Mouse (Mus musculus) limb, embryonic 11.5 days (tissue): ENCODE measurements around the gene Gm28308. TPM values are rescaled to one million over a fixed set of nuclear protein-coding genes. Genes with fewer than 3 reads are reported as not detected.

Experiments
- ATAC-seq: fragments of 200-750 bp; cut with Nextera tagmentation; 2 replicates; pipeline ENCODE4 v1.8.0; 2017; ENCODE audit warnings: low read depth; ENCODE audit not compliant: insufficient number of reproducible peaks, low FRiP score, low TSS enrichment
- DNase-seq: peaks from one replicate; pipeline ENCODE4 v3.0.0-alpha.2; 2015; ENCODE audit warnings: low spot score
- H3K27ac ChIP-seq: fragments of 300-500 bp; sonication (generic); replicated peaks from 2 replicates; pipeline ENCODE4 v1.5.1; 2014; ENCODE audit warnings: low read depth, mild to moderate bottlenecking, low read length
- H3K27me3 ChIP-seq: fragments of 300-500 bp; sonication (generic); 2 replicates; pipeline ENCODE4 v1.6.1; 2014; ENCODE audit warnings: mild to moderate bottlenecking, low read length, mixed read lengths; ENCODE audit not compliant: control insufficient read depth, insufficient read depth
- H3K36me3 ChIP-seq: fragments of 300-500 bp; sonication (generic); 2 replicates; pipeline ENCODE4 v1.6.1; 2014; ENCODE audit warnings: mild to moderate bottlenecking, low read length, moderate library complexity, mixed read lengths; ENCODE audit not compliant: control insufficient read depth, insufficient read depth
- H3K4me1 ChIP-seq: fragments of 300-500 bp; sonication (generic); 2 replicates; pipeline ENCODE4 v1.6.1; 2014; ENCODE audit warnings: low read length, mixed read lengths; ENCODE audit not compliant: control insufficient read depth, insufficient read depth
- H3K4me2 ChIP-seq: fragments of 300-500 bp; sonication (generic); 2 replicates; pipeline ENCODE4 v1.6.1; 2014; ENCODE audit warnings: low read depth, mild to moderate bottlenecking, moderate library complexity; ENCODE audit not compliant: severe bottlenecking
- H3K4me3 ChIP-seq: fragments of 300-500 bp; sonication (generic); 2 replicates; pipeline ENCODE4 v1.5.1; 2014; ENCODE audit warnings: low read depth, low read length
- H3K9ac ChIP-seq: fragments of 300-500 bp; sonication (generic); 2 replicates; pipeline ENCODE4 v1.6.1; 2014; ENCODE audit warnings: mild to moderate bottlenecking, low read length
- H3K9me3 ChIP-seq: fragments of 300-500 bp; sonication (generic); 2 replicates; pipeline ENCODE4 v1.6.1; 2016; ENCODE audit warnings: low read length; ENCODE audit not compliant: control insufficient read depth
- WGBS: fragments of 180-500 bp; shearing (Covaris S2); extraction: QIAGEN DNeasy Blood & Tissue Kit; methylation state at CpG from one replicate; pipeline ENCODE4 v1.1.7; 2014; 5-methylcytosine and 5-hydroxymethylcytosine counted together
- polyA plus RNA-seq: library from polyadenylated mRNA; unstranded; fragments of >200 nt; fragmentation: Nextera tagmentation; extraction: Ambion mirVana; gene quantifications from 2 replicates; pipeline ENCODE4 v1.2.1, GENCODE M21; 2014

Gm28308 gene
- polyA plus RNA-seq, 1 experiment from 2014 or later, result 1.3 TPM

- Histone ChIP-seq H3K4me2 (0 out of 2 replicates have a peak overlapping the region, but pooled peaks have one; percentile 4), H3K9ac (0 out of 2 replicates have a peak overlapping the region, but pooled peaks have one; percentile 7), H3K27ac (no peak overlapping the region), H3K27me3 (peaks cover 34% of the 10 kb centered on the region), H3K4me3 (no peak overlapping the region), H3K4me1 (peaks cover 68% of the 10 kb centered on the region), H3K36me3 (peaks cover 2% of the 10 kb centered on the region; the same call in 1 of the 2 replicates), H3K9me3 (no peaks in the 10 kb centered on the region)
- WGBS, result 10% methylated on average over 14 of the region's 14 CpGs
- ATAC-seq (no peak), DNase-seq (peak; percentile 41)
Measured at GRCm38 (mm10) chr6:52167736-52168161, 45.4 kb downstream of the Gm28308 start.

GRCm38 (mm10) chr6:52167176-52167575 lies 46.0 kb downstream of the Gm28308 start:
- H3K4me3 ChIP-seq, result no peak overlapping the region
- WGBS, result 46% methylated on average over 1 of the region's 1 CpGs
- H3K27ac ChIP-seq, result no peak overlapping the region
- ATAC-seq (no peak), DNase-seq (no peak)
- H3K9ac ChIP-seq, result peak overlapping the region; percentile 14; the same call in 1 of the 2 replicates
- no peak overlapping the region for H3K4me2 ChIP-seq
- H3K27me3 ChIP-seq, result peaks cover 34% of the 10 kb centered on the region
- peaks cover 2% of the 10 kb centered on the region; the same call in 1 of the 2 replicates for H3K36me3 ChIP-seq
- peaks cover 63% of the 10 kb centered on the region for H3K4me1 ChIP-seq
- H3K9me3 ChIP-seq, result no peaks in the 10 kb centered on the region

DNA sequence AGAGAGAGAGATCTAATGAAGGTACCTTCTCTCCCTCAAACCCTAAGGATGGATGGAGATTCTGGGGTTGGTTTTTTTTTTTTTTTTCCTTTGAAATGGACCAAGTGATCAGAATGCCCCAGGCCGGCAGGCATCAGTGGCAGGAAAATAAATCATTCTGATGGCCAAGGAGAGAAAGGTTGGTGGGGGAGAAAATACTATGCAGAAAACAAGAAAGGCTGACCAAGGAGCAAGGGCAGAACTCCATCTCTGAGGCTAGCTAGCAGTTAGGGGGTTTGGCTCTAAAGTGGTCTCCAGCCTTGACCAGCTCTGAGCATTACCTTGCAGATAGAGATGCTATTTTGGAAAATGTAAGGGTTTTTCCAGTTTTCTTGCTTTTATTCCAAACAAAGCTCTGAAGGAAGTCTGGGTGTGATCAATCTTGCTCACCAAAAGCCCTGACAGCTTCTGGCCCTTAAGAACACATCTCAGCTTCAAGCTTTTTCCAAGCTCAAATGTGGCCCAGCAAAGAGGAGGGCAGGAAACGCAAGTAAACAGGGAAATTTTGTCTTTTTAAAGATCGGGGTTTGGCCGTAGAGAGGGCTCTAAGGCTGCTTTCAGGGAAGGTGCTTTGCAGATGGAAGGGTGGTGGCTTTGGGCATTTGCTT lies 46.6 kb downstream of the Gm28308 start:
- peak; percentile 50 for DNase-seq
- no peaks in the 10 kb centered on the region for H3K9me3 ChIP-seq
- no peak for ATAC-seq
- no peak overlapping the region for H3K27ac ChIP-seq
- peaks cover 57% of the 10 kb centered on the region for H3K4me1 ChIP-seq
- peak overlapping the region; percentile 14; the same call in 1 of the 2 replicates for H3K9ac ChIP-seq
- H3K4me3 ChIP-seq, result no peak overlapping the region
- WGBS, result 1% methylated on average over 4 of the region's 4 CpGs
- H3K27me3 ChIP-seq, result peaks cover 29% of the 10 kb centered on the region
- peaks cover 2% of the 10 kb centered on the region; the same call in 1 of the 2 replicates for H3K36me3 ChIP-seq
- H3K4me2 ChIP-seq, result peak overlapping the region; percentile 7; the same call in 1 of the 2 replicates

GRCm38 (mm10) chr6:52165441-52166370 lies 47.4 kb downstream of the Gm28308 start:
- Histone ChIP-seq H3K27me3 (peaks cover 22% of the 10 kb centered on the region), H3K9ac (peak overlapping the region; percentile 49; the same call in 1 of the 2 replicates), H3K4me3 (0 out of 2 replicates have a peak overlapping the region, but pooled peaks have one; percentile 26), H3K4me2 (peak overlapping the region; percentile 69), H3K9me3 (no peaks in the 10 kb centered on the region), H3K27ac (no peak overlapping the region), H3K36me3 (peaks cover 2% of the 10 kb centered on the region; the same call in 1 of the 2 replicates), H3K4me1 (peaks cover 54% of the 10 kb centered on the region)
- DNase-seq (peak; percentile 69), ATAC-seq (no peak)
- WGBS, result 2% methylated on average over 28 of the region's 28 CpGs

DNA sequence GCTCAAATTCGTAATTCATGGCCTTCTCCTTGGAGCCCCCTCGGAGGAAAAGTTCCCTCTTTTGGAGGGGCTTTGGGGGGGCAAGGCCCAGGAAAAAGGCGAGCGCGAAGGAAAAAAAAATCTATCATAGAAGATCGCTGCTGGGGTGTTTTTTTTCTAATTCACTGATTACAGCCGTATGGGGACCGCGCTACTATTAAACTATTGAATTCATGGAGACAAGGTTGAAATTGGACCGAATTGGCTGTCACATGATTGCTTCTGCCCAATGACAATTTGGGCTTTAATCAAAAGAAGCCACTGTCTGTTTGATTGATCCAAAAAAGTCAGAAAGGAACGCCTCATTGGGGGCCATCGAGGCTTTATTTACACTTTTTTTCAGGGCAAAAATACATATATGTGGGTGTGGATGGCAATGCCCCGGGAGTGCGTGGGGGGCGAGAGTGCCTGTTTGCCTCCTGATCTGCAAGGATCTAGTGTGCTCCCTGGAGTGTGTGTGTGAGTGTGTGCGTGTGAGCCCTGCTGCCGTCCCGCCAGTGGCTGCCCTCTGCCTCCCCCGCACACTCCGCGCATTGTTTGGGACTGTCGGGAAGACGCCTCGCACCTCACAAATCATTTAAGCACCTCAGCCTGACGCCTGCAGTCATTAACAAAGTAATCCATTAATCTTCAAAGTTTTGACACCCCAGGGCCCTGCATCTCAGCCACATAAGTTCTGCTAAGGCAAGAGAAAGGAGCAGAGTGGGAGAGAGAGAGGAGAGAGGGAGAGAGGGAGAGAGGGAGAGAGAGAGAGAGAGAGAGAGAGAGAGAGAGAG lies 48.3 kb downstream of the Gm28308 start, which contains the start of gene Hoxa2:
Gene Hoxa2 (minus strand): TSS at position 206 of the 815 bp plus-strand sequence.
- Histone ChIP-seq H3K4me1 (peaks cover 54% of the 10 kb centered on the region), H3K27me3 (peaks cover 15% of the 10 kb centered on the region), H3K36me3 (no peaks in the 10 kb centered on the region), H3K9ac (peak within 1 kb of the TSS; percentile 63), H3K4me2 (peak within 1 kb of the TSS; percentile 69), H3K4me3 (peak within 1 kb of the TSS; percentile 26), H3K9me3 (no peaks in the 10 kb centered on the region), H3K27ac (no peak within 1 kb of the TSS)
- WGBS, result under 1% methylated on average over 25 of the region's 25 CpGs
- ATAC-seq (no peak), DNase-seq (peak; percentile 76)

DNA sequence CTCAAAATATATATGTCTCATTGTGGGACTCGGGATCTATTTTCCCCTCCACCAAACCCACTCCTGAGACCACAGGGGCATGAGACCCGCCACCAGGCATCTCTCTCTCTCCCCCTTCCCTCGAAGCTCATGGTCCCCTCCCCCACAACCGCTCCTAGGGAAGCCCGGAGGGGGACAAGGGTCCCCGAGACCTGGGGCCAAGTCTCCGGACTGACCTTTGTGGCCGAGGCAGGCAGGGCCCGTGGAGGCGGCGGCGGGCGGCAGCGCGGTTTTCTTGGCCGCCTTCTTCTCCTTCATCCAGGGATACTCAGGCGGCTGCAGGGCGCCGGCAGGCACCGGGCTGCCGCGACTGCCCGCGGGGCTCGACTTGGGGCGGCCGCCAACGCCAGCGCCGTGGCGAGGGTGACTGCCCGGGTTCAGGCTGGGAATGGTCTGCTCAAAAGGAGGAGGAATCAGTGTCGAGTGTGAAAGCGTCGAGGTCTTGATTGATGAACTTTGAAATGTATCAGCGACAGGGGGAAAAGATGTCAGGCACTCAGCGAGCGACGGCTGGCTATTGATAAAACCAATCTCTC lies 49.0 kb downstream of the Gm28308 start:
- DNase-seq, result peak; percentile 73
- peak overlapping the region; percentile 26 for H3K4me3 ChIP-seq
- WGBS, result under 1% methylated on average over 38 of the region's 39 CpGs
- no peak for ATAC-seq
- no peaks in the 10 kb centered on the region for H3K9me3 ChIP-seq
- H3K4me2 ChIP-seq, result peak overlapping the region; percentile 69
- H3K27me3 ChIP-seq, result peaks cover 17% of the 10 kb centered on the region
- peak overlapping the region; percentile 63 for H3K9ac ChIP-seq
- no peaks in the 10 kb centered on the region for H3K36me3 ChIP-seq
- peaks cover 59% of the 10 kb centered on the region for H3K4me1 ChIP-seq
- no peak overlapping the region for H3K27ac ChIP-seq

DNA sequence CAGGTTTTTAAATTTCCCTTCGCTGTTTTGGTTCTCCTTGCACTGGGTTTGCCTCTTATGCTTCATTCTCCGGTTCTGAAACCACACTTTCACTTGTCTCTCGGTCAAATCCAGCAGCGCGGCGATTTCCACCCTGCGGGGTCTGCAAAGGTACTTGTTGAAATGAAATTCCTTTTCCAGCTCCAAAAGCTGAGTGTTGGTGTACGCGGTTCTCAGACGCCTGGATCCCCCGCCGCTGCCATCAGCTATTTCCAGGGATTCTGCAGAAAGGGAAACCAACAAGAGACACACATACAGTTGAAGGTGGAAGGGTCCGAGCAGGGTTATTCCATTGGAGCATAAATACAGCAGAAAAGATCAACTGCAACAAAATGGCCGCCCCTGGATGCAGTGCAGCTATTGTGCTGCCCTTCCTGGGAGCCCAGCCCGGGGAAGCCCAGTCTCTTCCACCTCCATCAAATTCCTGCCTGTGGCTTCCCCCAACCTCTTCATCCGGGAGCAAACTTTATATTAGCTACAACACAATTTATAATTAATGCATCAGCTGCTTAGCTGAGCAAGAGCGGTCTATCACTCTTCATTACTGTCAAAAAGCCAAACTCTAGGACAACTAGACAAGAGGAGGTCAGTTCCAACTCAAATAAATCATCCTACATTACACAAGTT lies 49.6 kb downstream of the Gm28308 start:
- ATAC-seq (no peak), DNase-seq (peak; percentile 78)
- peaks cover 18% of the 10 kb centered on the region for H3K27me3 ChIP-seq
- peak overlapping the region; percentile 26 for H3K4me3 ChIP-seq
- WGBS, result 3% methylated on average over 17 of the region's 17 CpGs
- H3K27ac ChIP-seq, result no peak overlapping the region
- H3K4me2 ChIP-seq, result peak overlapping the region; percentile 69
- H3K9ac ChIP-seq, result peak overlapping the region; percentile 3; the same call in 1 of the 2 replicates
- no peaks in the 10 kb centered on the region for H3K9me3 ChIP-seq
- no peaks in the 10 kb centered on the region for H3K36me3 ChIP-seq
- H3K4me1 ChIP-seq, result peaks cover 62% of the 10 kb centered on the region
